Mouse (Mus musculus) subcutaneous adipose tissue, adult 2 months (tissue): Measurements from ENCODE around the gene Gabra4. TPM values are rescaled to one million over a fixed set of nuclear protein-coding genes. Genes with fewer than 3 reads are reported as not detected.

Experiments
- polyA plus RNA-seq: library from polyadenylated mRNA; depleted of rRNA; stranded (reverse); fragments of >200 nt; gene quantifications from 2 replicates; pipeline ENCODE4 v1.2.3, GENCODE M21; 2012; ENCODE audit warnings: low replicate concordance; rRNA removed

Gabra4 gene
- polyA plus RNA-seq = 0.03 and 0.95 TPM in 2 replicates

GRCm38 (mm10) chr5:71658115-71658497, at the start of gene Gabra4:
Gene Gabra4 (minus strand): TSS chr5:71658308.

DNA sequence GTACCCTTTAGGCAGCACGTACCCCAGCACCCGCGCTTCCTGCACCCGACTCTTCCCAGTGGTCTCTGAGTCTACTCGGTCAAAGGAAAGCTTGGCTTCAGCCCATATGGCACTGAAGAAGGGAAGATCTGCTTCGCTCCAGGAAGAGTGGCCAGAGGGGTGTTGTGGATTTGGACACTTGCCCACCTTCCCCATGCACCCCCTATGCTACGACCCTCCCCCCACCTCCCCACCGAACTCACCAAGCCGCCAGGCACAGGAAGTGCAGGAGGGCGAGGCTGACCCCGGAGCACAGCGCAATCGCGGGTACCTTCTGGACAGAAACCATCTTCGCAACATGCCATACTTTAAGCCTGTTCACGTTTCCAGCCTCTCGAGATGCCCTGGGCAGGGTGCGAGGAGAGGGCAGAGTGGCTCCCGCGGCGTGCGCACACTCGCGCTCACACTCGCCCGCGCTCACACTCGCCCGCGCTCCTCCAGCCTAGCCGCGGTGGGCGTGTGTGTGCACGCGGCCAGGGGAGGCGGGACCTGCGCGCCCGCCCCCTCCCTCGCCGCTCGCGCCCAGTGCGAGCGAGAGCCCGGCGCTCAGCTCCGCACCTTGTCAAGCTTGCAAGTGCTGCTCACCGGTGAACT, 510 bp downstream of the Gabra4 start, which contains the start of gene Gabrb1:
Gene Gabrb1, plus strand, starts transcription at position 632 of the 633 bp plus-strand sequence.

DNA sequence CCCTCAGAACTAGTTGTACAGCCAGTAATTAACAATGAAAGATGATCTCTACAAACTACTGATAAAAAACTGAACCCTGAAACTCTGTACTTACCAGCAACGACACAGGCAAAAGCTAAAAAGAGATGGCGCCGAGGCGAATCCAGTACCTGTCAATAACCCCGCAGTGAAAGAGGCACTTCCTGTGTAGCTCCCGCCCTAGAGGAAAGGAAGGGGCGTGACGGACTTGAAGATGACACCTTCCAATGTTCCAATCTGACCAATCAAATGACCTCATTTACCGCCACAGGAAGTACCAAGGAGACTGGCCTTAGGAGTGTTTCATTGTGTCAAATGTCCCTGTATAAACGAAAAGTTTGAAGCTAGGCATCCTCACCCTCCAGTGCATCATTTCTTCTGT, 110.0 kb downstream of the Gabra4 start, which contains the start of gene Cox7b2:
Gene Cox7b2, minus strand, starts transcription at position 127 of the 400 bp plus-strand sequence.

Other genes with a start within 250 kb of the Gabra4 start
- not detected in 2 replicates for gene Cox7b2, start 110.1 kb downstream of the Gabra4 start, polyA plus RNA-seq
- gene Gabrb1, start 195 bp downstream of the Gabra4 start, polyA plus RNA-seq = 0.03 and 0.54 TPM in 2 replicates